10 mouse cellular contexts compared by ENCODE assay signal in the genomic region with DNA sequence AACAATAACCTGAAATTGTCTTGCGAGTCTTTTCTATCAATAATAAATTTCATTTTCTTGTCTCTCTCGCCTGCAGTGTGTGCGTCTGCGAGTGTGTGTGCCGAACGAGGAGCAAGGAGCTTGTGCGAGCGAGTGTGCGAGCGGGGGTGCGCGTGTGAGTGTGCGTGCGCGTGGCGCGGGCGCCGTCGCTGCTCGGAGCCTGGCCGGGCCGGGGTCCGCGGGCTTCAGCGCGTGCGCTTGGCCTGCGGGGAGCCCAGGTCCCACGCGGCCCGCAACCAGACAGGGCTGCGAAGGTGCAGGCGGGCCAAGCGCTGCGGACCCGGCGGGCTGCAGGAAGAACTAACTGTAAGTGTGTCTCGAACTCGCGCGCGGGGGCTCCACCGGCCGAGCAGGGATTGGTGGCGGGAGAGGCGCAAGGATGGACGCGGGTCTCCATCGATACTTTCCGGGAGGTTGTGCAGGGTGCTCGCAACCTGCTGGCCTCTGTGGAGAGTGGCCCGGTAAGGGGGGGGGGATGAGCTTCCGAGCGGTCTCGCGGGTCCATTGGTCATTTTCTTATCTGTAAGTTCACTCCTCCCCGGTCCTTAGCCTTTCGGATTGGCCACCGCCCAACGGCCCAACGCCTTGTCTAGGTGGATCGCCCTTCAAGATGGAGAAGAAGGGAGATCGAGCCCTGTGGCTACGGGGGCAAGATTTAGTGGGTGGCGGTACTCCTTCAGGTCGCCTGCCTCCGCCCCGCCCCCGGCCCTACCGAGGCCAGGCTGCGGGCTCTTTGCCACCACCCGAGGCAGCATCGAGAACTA. TPM values are rescaled to one million over a fixed set of nuclear protein-coding genes. Genes with fewer than 3 reads are reported as not detected.
DNase-seq lines count a peak whose midpoint lies in the region; ATAC-seq and TF ChIP-seq lines count a peak whose summit lies in the region.
"Had no signal": no experiment of that assay in that cellular context is flagged by ENCODE, and none has a peak within 500 bp of the region (broad histone marks: within the 10 kb centered on the region; RNA-seq: fewer than 3 reads in every experiment).

No protein-coding gene starts in this region.

- ATAC-seq in kidney, embryonic 14.5 days (ENCODE audit: low FRiP score, low TSS enrichment) = no peak
- ATAC-seq in hindbrain, postnatal 0 days = peak; percentile 22; the same call in 1 of the 2 replicates
- ATAC-seq in neural tube, embryonic 11.5 days (ENCODE audit: insufficient read depth, low FRiP score, low TSS enrichment) = no peak
- no peak for ATAC-seq in megakaryocyte progenitor cell, adult 5-6 weeks (replicated peaks; ENCODE audit: poor library complexity)

- no peak overlapping the region for H3K27ac ChIP-seq in kidney, embryonic 14.5 days (ENCODE audit: low read depth, low read length)
- H3K27ac ChIP-seq in embryonic facial prominence, embryonic 10.5 days (replicated peaks) = peak overlapping the region; percentile 80
- H3K27ac ChIP-seq in hindbrain, postnatal 0 days = peak overlapping the region; percentile 58
- no peak overlapping the region for H3K27ac ChIP-seq in neural tube, embryonic 11.5 days (ENCODE audit: low read depth, low read length)

- intact Hi-C loops in left cerebral cortex, postnatal 36 days (cut with DNase I) = loop anchor here (2.0 to 10.0 kb wide), 3 partner anchors 13 to 389 kb away; no protein-coding TSS in a partner anchor

- H3K4me2 ChIP-seq in kidney, embryonic 14.5 days (replicated peaks; ENCODE audit: low read depth, low read length) = 0 out of 2 replicates have a peak overlapping the region, but pooled peaks have one; percentile 12
- H3K4me2 ChIP-seq in hindbrain, postnatal 0 days (ENCODE audit: low read depth, low read length) = peak overlapping the region; percentile 62
- H3K4me2 ChIP-seq in neural tube, embryonic 11.5 days (ENCODE audit: low read depth) = peak overlapping the region; percentile 71

- H3K4me3 ChIP-seq in kidney, embryonic 14.5 days (ENCODE audit: low read length) = peak overlapping the region; percentile 22
- H3K4me3 ChIP-seq in embryonic facial prominence, embryonic 10.5 days = peak overlapping the region; percentile 54
- H3K4me3 ChIP-seq in hindbrain, postnatal 0 days (ENCODE audit: low read length) = peak overlapping the region; percentile 36
- H3K4me3 ChIP-seq in neural tube, embryonic 11.5 days (ENCODE audit: low read depth, low read length) = peak overlapping the region; percentile 35

- 0 out of 2 replicates have a peak, but pooled peaks cover 7% of the 10 kb centered on the region for H3K4me1 ChIP-seq in kidney, embryonic 14.5 days (ENCODE audit: control insufficient read depth, insufficient read depth, low read length)
- H3K4me1 ChIP-seq in embryonic facial prominence, embryonic 10.5 days = peaks cover 49% of the 10 kb centered on the region
- 0 out of 2 replicates have a peak, but pooled peaks cover 4% of the 10 kb centered on the region for H3K4me1 ChIP-seq in hindbrain, postnatal 0 days (ENCODE audit: insufficient read depth, low read length)
- H3K4me1 ChIP-seq in neural tube, embryonic 11.5 days (ENCODE audit: control insufficient read depth, insufficient read depth, low read length) = peaks cover 20% of the 10 kb centered on the region

- peaks cover 100% of the 10 kb centered on the region for H3K27me3 ChIP-seq in kidney, embryonic 14.5 days (ENCODE audit: control insufficient read depth, insufficient read depth, low read length)
- H3K27me3 ChIP-seq in embryonic facial prominence, embryonic 10.5 days (replicated peaks; ENCODE audit: low read depth, poor library complexity, severe bottlenecking) = peaks cover 100% of the 10 kb centered on the region
- H3K27me3 ChIP-seq in hindbrain, postnatal 0 days (ENCODE audit: insufficient read depth, low read length) = peaks cover 64% of the 10 kb centered on the region
- H3K27me3 ChIP-seq in neural tube, embryonic 11.5 days (ENCODE audit: control insufficient read depth, insufficient read depth, low read length) = peaks cover 88% of the 10 kb centered on the region

- under 1% methylated on average over 73 of the region's 74 CpGs for WGBS in kidney, embryonic 14.5 days
- under 1% methylated on average over 74 of the region's 74 CpGs for WGBS in embryonic facial prominence, embryonic 10.5 days
- 1% methylated on average over 74 of the region's 74 CpGs for WGBS in hindbrain, postnatal 0 days
- WGBS in neural tube, embryonic 11.5 days = under 1% methylated on average over 74 of the region's 74 CpGs

- no peak for DNase-seq in kidney, adult 9 months
- peak; percentile 61 for DNase-seq in embryonic facial prominence, embryonic 10.5 days (ENCODE audit: low spot score)
- DNase-seq in hindbrain, postnatal 0 days (ENCODE audit: low spot score) = no peak
- DNase-seq in neural tube, embryonic 11.5 days (ENCODE audit: low spot score) = peak; percentile 50
- no peak for DNase-seq in gastrocnemius, adult 18-20 months (ENCODE audit: low spot score)
- no peak for DNase-seq in left cerebral cortex, postnatal 36 days (ENCODE audit: low spot score in 2 of 2)
- DNase-seq: thymus, postnatal 25 days had no signal

- no peaks in the 10 kb centered on the region for H3K36me3 ChIP-seq in kidney, embryonic 14.5 days (ENCODE audit: control insufficient read depth, insufficient read depth, low read length)
- H3K36me3 ChIP-seq in embryonic facial prominence, embryonic 10.5 days (replicated peaks) = no peaks in the 10 kb centered on the region
- H3K36me3 ChIP-seq in hindbrain, postnatal 0 days (ENCODE audit: insufficient read depth, low read length) = no peaks in the 10 kb centered on the region
- no peaks in the 10 kb centered on the region for H3K36me3 ChIP-seq in neural tube, embryonic 11.5 days (ENCODE audit: control insufficient read depth, insufficient read depth, low read length)

- no peak for TF ChIP-seq CTCF in hindbrain, postnatal 0 days (IDR thresholded peaks at IDR 0.05; ENCODE audit: low read depth)

- no peaks in the 10 kb centered on the region for H3K9me3 ChIP-seq in kidney, embryonic 14.5 days (ENCODE audit: control insufficient read depth, low read length)
- no peaks in the 10 kb centered on the region for H3K9me3 ChIP-seq in embryonic facial prominence, embryonic 10.5 days
- H3K9me3 ChIP-seq in hindbrain, postnatal 0 days (ENCODE audit: low read length) = no peaks in the 10 kb centered on the region
- H3K9me3 ChIP-seq in neural tube, embryonic 11.5 days (ENCODE audit: control insufficient read depth, low read length) = no peaks in the 10 kb centered on the region

- no peak overlapping the region for H3K9ac ChIP-seq in kidney, embryonic 14.5 days (ENCODE audit: low read depth, low read length)
- H3K9ac ChIP-seq in hindbrain, postnatal 0 days (replicated peaks; ENCODE audit: low read length) = peak overlapping the region; percentile 46
- H3K9ac ChIP-seq in neural tube, embryonic 11.5 days (ENCODE audit: low read length) = peak overlapping the region; percentile 24

RNA-seq across cellular contexts. Expression of a gene that starts 9.2 kb away (rescaled TPM):
- not detected in 2 replicates for polyA plus RNA-seq in kidney, embryonic 14.5 days (2014; fragmentation: Nextera tagmentation; extraction: Ambion mirVana)
- polyA plus RNA-seq in embryonic facial prominence, embryonic 10.5 days (2016; fragmentation: Nextera tagmentation; extraction: Ambion mirVana) = 1.0 and 1.1 TPM in 2 replicates
- 23.1 and 25.1 TPM in 2 replicates for total RNA-seq in hindbrain, postnatal 0 days (2014; rRNA removed)
- 2.5 and 2.7 TPM in 2 replicates for polyA plus RNA-seq in hindbrain, postnatal 0 days (2015; fragmentation: Nextera tagmentation; extraction: Ambion mirVana)
- 1.9 and 2.2 TPM in 2 replicates for polyA plus RNA-seq in neural tube, embryonic 11.5 days (2014; fragmentation: Nextera tagmentation; extraction: Ambion mirVana)
- not detected for total RNA-seq in gastrocnemius, adult 18-20 months (2021)
- total RNA-seq in megakaryocyte progenitor cell, adult 5-6 weeks (2015) = not detected in 2 replicates
- not detected in 2 replicates for total RNA-seq in megakaryocyte progenitor cell, adult 5-6 weeks (2017)
- 10 to 100 TPM in 1 of 2 experiments, 1 to 10 TPM in 1; 7.9 to 12.8 TPM for total RNA-seq in left cerebral cortex, postnatal 36 days (2021)
- total RNA-seq: liver, adult 2 months had no signal
- polyA plus RNA-seq: liver, adult 2 months had no signal

Comparison
In these comparisons a context has a peak if more than half of its experiments do, and no peak if none do; other contexts are left out.
1. H3K27ac ChIP-seq: peak in embryonic facial prominence, embryonic 10.5 days (single experiment) and hindbrain, postnatal 0 days (single experiment); none in kidney, embryonic 14.5 days (single experiment) and neural tube, embryonic 11.5 days (single experiment).
2. H3K4me2 ChIP-seq: peak in every context shown above with its lines; median percentile 71 in neural tube, embryonic 11.5 days; 62 in hindbrain, postnatal 0 days; 12 in kidney, embryonic 14.5 days.
3. DNase-seq: peak in embryonic facial prominence, embryonic 10.5 days (single experiment) and neural tube, embryonic 11.5 days (single experiment); none in kidney, adult 9 months (single experiment), hindbrain, postnatal 0 days (single experiment), gastrocnemius, adult 18-20 months (single experiment) and left cerebral cortex, postnatal 36 days (0 of 2).
4. RNA of a gene that starts 9.2 kb away (total RNA-seq): 23.1 to 25.1 TPM in hindbrain, postnatal 0 days and 7.9 to 12.8 TPM in left cerebral cortex, postnatal 36 days; not detected in gastrocnemius, adult 18-20 months and not detected in megakaryocyte progenitor cell, adult 5-6 weeks; every median in the first group is over 4 times any median in the second.
5. Peak in every context shown above with its lines, with median percentiles within 50 percentile points of each other: H3K4me3 ChIP-seq.